Mouse (Mus musculus) embryo, embryonic 10.5 days (tissue): ENCODE measurements around the gene Strn4.

ENCODE experiments used
- DNase-seq: peaks from one replicate; pipeline ENCODE4 v3.0.0-alpha.2; 2015; ENCODE audit warnings: low spot score

Gene Strn4

GRCm38 (mm10) chr7:16876006-16876405, 60.3 kb downstream of the Strn4 start:
- no peak for DNase-seq

- DNase-seq: peak; percentile 94
Observed at GRCm38 (mm10) chr7:16876608-16877007, 60.9 kb downstream of the Strn4 start.

- DNase-seq: no peak
Observed at GRCm38 (mm10) chr7:16877717-16878116, 62.0 kb downstream of the Strn4 start.

- peak; percentile 95 for DNase-seq
Observed at GRCm38 (mm10) chr7:16879796-16880547, 64.3 kb downstream of the Strn4 start.

GRCm38 (mm10) chr7:16880615-16881014, 64.9 kb downstream of the Strn4 start:
- DNase-seq: no peak

GRCm38 (mm10) chr7:16883162-16883561, 67.5 kb downstream of the Strn4 start:
- no peak for DNase-seq

GRCm38 (mm10) chr7:16884334-16884733, 68.6 kb downstream of the Strn4 start:
- no peak for DNase-seq

GRCm38 (mm10) chr7:16885271-16885776, 69.6 kb downstream of the Strn4 start:
- no peak for DNase-seq

- DNase-seq: no peak
Observed at GRCm38 (mm10) chr7:16885905-16886304, 70.2 kb downstream of the Strn4 start.
